Mouse (Mus musculus) erythroblast, embryonic 14.5 days (primary cell): Measurements from ENCODE around the gene Cd55b.

Source experiments
- GATA1 ChIP-seq: IDR thresholded peaks from 2 replicates; pipeline ENCODE4 v1.6.1; 2012; ENCODE audit warnings: low read length, inconsistent platforms, mixed read lengths
- TAL1 ChIP-seq: IDR thresholded peaks from 3 replicates; pipeline ENCODE4 v1.6.1; 2012; ENCODE audit warnings: low read length, inconsistent platforms, mixed read lengths

GRCm38 (mm10) chr1:130422664-130423111 lies at the start of gene Cd55b:
- TF ChIP-seq TAL1 (no peak), GATA1 (no peak)
